Mouse (Mus musculus) embryonic facial prominence, embryonic 12.5 days (tissue): ENCODE data around the gene Spdye4b. TPM values are rescaled to one million over a fixed set of nuclear protein-coding genes. Genes with fewer than 3 reads are reported as not detected.
"Not testable (repeated sequence)": the region's sequence is repeated elsewhere in the genome, so short reads cannot be mapped to it uniquely, and the experiment has no call there.

Experiments
- ATAC-seq: fragments of 200-750 bp; cut with Nextera tagmentation; 2 replicates; pipeline ENCODE4 v1.8.0; 2017; ENCODE audit not compliant: insufficient number of reproducible peaks, insufficient read depth, low FRiP score, low TSS enrichment
- H3K27ac ChIP-seq: fragments of 300-500 bp; sonication (generic); 2 replicates; pipeline ENCODE4 v1.5.1; 2016; ENCODE audit warnings: mild to moderate bottlenecking
- H3K27me3 ChIP-seq: fragments of 300-500 bp; sonication (generic); 2 replicates; pipeline ENCODE4 v1.6.1; 2016; ENCODE audit warnings: mild to moderate bottlenecking, moderate library complexity
- H3K36me3 ChIP-seq: fragments of 300-500 bp; sonication (generic); 2 replicates; pipeline ENCODE4 v1.6.1; 2016; ENCODE audit warnings: mild to moderate bottlenecking
- H3K4me1 ChIP-seq: fragments of 300-500 bp; sonication (generic); 2 replicates; pipeline ENCODE4 v1.6.1; 2016
- H3K4me2 ChIP-seq: fragments of 300-500 bp; sonication (generic); replicated peaks from 2 replicates; pipeline ENCODE4 v1.6.1; 2016; ENCODE audit warnings: mild to moderate bottlenecking, moderate library complexity
- H3K4me3 ChIP-seq: fragments of 300-500 bp; sonication (generic); 2 replicates; pipeline ENCODE4 v1.5.1; 2016; ENCODE audit warnings: mild to moderate bottlenecking
- H3K9ac ChIP-seq: fragments of 300-500 bp; sonication (generic); 2 replicates; pipeline ENCODE4 v1.6.1; 2016; ENCODE audit warnings: mild to moderate bottlenecking, moderate library complexity
- H3K9me3 ChIP-seq: fragments of 300-500 bp; sonication (generic); 2 replicates; pipeline ENCODE4 v1.6.1; 2016; ENCODE audit warnings: mild to moderate bottlenecking, moderate library complexity
- WGBS: fragments of 180-500 bp; shearing (Covaris S2); methylation state at CpG from one replicate; pipeline ENCODE4 v1.1.7; 2016; 5-methylcytosine and 5-hydroxymethylcytosine counted together
- polyA plus RNA-seq: library from polyadenylated mRNA; unstranded; fragments of >200 nt; fragmentation: Nextera tagmentation; extraction: Ambion mirVana; gene quantifications from 2 replicates; pipeline ENCODE4 v1.2.1, GENCODE M21; 2016

The Spdye4b gene
- not detected in 2 replicates for polyA plus RNA-seq

DNA sequence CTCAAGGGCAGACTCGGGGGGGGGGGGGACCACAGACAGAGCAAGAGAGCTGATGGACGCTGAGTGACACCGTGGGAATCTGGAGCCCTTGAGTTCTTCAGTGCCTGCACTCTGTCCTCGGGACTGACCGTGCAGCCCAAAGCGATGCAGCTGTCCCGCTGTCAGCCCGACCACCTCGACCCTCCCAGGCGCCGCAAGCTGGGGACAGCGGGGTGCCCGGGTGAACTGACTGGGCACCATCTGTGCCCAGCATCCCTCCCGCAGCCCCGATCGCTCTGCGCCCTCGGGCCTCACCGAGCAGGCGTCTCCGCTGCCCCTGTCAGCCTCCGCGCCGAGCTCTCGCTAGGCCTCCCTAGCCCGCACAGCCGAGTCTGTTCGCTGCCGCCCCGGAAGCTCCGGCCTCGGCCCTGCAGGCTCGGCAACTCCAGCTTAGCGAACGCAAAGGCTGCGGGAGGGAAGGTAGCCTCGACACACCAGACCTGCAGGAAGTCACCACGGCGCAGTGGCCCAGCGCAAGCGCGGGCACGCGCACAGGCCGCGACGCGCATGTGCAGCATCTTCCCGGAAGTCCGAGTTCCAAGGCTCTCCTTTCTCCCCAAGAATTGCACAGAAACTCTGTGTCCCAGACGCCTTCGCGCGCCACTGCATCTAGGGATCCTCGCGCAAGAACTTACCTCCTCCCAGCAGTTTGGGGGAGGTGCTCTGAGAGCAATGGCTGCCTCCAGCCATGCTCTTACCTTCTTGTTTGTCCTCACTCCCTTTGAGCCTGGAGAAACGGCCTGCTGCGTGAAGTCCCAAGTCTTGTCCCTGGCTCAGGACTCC lies at the start of gene Spdye4b, which contains the start of gene Rbak:
Gene Spdye4b (plus strand): TSS at position 763 of the 822 bp plus-strand sequence.
Gene Rbak (minus strand): TSS at position 521 of the 822 bp plus-strand sequence.
- Histone ChIP-seq H3K9ac (peak within 1 kb of the TSS; percentile 90), H3K27ac (peak within 1 kb of the TSS; percentile 80), H3K4me1 (peaks cover 12% of the 10 kb centered on the region), H3K9me3 (0 out of 2 replicates have a peak, but pooled peaks cover 3% of the 10 kb centered on the region), H3K4me3 (peak within 1 kb of the TSS; percentile 86), H3K27me3 (no peaks in the 10 kb centered on the region), H3K4me2 (peak within 1 kb of the TSS; percentile 93), H3K36me3 (peaks cover 30% of the 10 kb centered on the region)
- peak; percentile 96 for ATAC-seq
- WGBS, result under 1% methylated on average over 58 of the region's 58 CpGs

DNA sequence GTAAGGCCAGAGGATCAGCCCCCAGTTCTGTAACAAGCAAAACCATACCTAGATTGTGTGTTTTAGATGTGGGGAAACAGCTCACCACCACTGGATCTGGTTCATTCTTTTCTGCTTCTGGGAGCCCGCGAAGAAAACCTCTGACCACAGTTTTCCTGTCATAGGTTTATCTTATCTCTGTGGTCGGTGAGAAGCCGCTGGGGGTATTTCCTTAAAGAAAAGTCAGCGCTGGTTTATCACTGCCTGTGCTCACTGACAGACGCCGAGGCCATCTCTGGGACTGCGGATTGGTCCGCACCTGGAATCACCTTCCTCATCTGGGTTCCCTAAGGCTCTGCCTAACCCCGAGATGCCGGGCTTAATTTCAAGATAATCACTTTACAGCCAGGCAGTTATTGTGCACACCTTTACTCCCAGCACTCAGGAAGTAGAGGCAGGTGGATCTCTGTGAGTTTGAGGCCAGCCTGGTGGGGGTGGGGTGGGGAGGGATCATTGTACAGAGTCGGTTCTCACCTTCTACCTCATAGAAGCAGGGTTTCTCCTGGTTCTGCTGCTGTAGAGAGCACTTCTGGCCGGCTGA lies 47.8 kb upstream of the Spdye4b start:
- 74% methylated on average over 13 of the region's 13 CpGs for WGBS
- Histone ChIP-seq H3K4me1 (no peaks in the 10 kb centered on the region), H3K36me3 (no peaks in the 10 kb centered on the region)

DNA sequence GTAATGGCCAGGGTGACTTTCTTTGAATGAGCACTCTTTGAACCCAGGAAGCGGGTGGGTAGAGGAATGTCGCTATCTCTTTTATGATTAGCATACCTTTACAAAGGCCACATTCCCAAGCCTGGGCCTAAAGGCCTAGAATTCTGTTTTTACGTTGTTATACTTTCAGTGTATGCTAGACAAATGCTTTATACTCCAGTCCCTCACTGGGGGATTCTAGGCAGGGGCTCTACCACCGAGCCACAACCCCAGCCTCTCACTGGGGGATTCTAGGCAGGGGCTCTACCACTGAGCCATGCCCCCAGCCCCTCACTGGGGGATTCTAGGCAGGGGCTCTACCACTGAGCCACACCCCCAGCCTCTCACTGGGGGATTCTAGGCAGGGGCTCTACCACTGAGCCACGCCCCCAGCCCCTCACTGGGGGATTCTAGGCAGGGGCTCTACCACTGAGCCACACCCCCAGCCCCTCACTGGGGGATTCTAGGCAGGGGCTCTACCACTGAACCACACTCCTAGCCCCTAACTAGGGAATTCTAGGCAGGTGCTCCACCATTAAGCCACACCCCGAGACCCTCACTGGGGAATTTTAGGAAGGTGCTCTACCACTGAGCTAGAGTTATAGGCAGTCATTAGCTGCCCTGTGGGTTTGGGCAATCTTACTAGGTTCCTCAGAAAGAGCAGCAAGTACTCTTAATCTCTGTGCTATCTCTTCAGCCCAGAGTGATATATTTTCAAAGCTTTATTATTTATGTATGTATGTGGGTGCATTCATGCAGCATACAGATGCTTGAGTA lies 46.4 kb upstream of the Spdye4b start:
- not testable (repeated sequence) for H3K36me3 ChIP-seq, H3K27me3 ChIP-seq, H3K9ac ChIP-seq, H3K4me3 ChIP-seq, ATAC-seq, H3K27ac ChIP-seq, H3K4me2 ChIP-seq, H3K4me1 ChIP-seq, H3K9me3 ChIP-seq
- 91% methylated on average over 3 of the region's 6 CpGs for WGBS

More for the DNA sequence above, 47.8 kb upstream of the Spdye4b start:
- Histone ChIP-seq H3K9me3 (peaks cover 11% of the 10 kb centered on the region), H3K27ac (no peak overlapping the region), H3K9ac (no peak overlapping the region), H3K4me2 (no peak overlapping the region), H3K27me3 (no peaks in the 10 kb centered on the region), H3K4me3 (no peak overlapping the region)
- no peak for ATAC-seq

DNA sequence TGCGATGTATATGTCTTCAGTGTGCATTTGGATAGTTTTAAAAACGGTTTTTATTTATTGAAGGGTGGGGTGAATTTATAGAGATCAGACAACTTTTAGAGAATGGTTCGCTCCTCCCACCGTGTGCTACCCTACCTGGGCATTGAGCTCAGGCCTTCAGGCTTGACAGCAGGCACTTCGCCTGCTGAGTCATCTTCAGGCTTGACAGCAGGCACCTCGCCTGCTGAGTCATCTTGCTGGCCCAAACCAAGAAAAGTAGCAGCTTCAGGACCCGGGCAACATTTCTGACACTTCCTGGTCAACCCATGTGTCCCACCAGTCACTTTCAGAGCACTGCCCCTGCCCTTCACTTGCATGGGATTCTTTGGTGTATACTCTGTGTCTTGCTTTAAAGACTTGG lies 45.8 kb upstream of the Spdye4b start:
- Histone ChIP-seq H3K27me3 (no peaks in the 10 kb centered on the region), H3K4me2 (no peak overlapping the region), H3K9me3 (no peaks in the 10 kb centered on the region), H3K9ac (no peak overlapping the region), H3K4me1 (no peaks in the 10 kb centered on the region), H3K27ac (no peak overlapping the region), H3K36me3 (no peaks in the 10 kb centered on the region), H3K4me3 (no peak overlapping the region)
- 87% methylated on average over 7 of the region's 7 CpGs for WGBS
- ATAC-seq, result no peak

DNA sequence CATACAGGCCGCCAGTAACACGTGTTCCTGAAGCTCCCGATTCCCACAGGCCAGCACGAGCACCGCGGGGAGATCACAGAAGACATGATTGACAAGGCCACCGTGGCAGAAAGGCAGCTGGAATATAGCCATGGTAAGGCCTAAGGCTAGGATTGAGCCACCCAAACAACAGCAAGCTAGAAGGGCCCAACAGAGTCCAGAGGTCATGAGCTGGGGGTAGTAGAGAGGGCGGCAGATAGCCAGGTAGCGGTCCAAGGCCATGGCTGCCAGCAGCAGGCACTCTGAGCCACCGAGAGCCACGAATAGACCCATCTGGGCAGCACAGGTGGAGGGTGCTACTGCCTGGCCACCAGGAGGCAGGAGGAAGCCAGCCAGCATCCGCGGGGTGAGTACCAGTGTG lies 43.2 kb upstream of the Spdye4b start:
- Histone ChIP-seq H3K4me3 (no peak overlapping the region), H3K36me3 (no peaks in the 10 kb centered on the region), H3K9ac (no peak overlapping the region), H3K4me1 (no peaks in the 10 kb centered on the region), H3K27ac (no peak overlapping the region), H3K27me3 (no peaks in the 10 kb centered on the region), H3K9me3 (no peaks in the 10 kb centered on the region), H3K4me2 (no peak overlapping the region)
- no peak for ATAC-seq
- whole genome bisulfite sequencing, result 89% methylated on average over 13 of the region's 13 CpGs

DNA sequence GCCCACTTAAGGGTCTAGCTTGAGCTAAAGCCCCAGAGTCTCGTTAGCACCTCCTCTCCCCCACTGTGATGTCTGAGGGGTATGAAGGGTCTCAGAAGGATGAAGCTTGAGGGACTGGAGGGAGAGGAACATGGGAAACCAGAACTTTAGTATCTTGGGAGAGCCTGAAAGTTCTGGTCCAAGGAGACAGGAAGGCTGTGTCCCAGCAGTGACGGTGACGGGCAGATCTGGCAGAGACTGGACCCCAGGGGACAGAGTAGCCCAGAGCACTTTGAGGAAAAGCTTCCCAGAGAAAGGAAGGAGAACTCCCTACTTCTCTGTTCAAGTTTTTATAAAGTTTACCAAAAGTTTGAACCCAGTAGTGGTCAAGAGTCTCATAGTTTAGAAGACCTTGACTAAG lies 33.3 kb upstream of the Spdye4b start, which contains the start of gene Olfr718-ps1:
Gene Olfr718-ps1 (minus strand): TSS at position 101 of the 400 bp plus-strand sequence.
- Histone ChIP-seq H3K4me3 (no peak within 1 kb of the TSS), H3K27ac (no peak within 1 kb of the TSS), H3K36me3 (no peaks in the 10 kb centered on the region), H3K27me3 (no peaks in the 10 kb centered on the region), H3K4me1 (no peaks in the 10 kb centered on the region), H3K9me3 (peaks cover 3% of the 10 kb centered on the region; the same call in 1 of the 2 replicates), H3K4me2 (no peak within 1 kb of the TSS), H3K9ac (no peak within 1 kb of the TSS)
- WGBS, result 66% methylated on average over 3 of the region's 3 CpGs
- no peak for ATAC-seq

DNA sequence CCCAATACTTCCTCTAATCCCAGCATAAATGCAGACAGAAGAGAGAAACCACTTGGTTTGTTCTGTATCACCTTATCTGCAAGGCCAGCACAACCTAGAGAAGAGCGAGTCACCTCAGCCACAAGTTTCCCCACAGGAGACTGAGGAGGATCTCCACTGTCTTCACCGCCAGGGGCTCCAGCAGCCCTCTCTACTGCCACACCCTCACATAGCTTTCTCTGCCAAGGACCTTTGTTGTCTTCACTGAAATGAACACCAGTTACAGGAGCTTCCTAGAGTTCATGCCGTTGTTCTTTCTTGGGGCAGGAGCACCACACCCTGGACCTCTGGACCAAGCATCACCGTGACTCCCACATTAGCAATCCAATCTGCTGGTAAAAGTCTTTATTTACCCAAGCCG lies 32.2 kb upstream of the Spdye4b start:
- no peak overlapping the region for H3K4me2 ChIP-seq
- no peak overlapping the region for H3K4me3 ChIP-seq
- H3K27me3 ChIP-seq, result no peaks in the 10 kb centered on the region
- H3K4me1 ChIP-seq, result no peaks in the 10 kb centered on the region
- H3K9ac ChIP-seq, result no peak overlapping the region
- no peak for ATAC-seq
- peaks cover 3% of the 10 kb centered on the region; the same call in 1 of the 2 replicates for H3K9me3 ChIP-seq
- H3K36me3 ChIP-seq, result no peaks in the 10 kb centered on the region
- H3K27ac ChIP-seq, result no peak overlapping the region
- 90% methylated on average over 5 of the region's 5 CpGs for WGBS

DNA sequence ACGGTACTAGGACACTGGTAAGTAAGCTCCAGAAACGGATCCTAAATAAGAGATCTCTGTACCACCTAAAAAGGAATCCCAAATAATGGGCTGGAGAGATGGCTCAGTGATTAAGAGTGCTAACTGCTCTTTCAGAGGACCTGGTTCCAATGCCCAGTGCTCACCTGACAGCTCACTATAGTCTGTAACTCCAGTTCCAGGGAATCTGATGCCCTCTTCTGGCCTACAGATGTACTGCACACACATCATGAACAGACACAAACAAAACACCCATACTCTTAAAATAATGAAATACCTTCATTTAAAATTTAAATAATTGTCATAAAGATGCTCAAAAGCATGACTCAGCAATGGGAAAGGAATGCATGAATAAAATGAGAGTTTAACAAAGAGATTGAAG lies 31.3 kb upstream of the Spdye4b start:
- Histone ChIP-seq H3K4me3 (no peak overlapping the region), H3K4me1 (no peaks in the 10 kb centered on the region), H3K9ac (no peak overlapping the region), H3K36me3 (no peaks in the 10 kb centered on the region), H3K27ac (no peak overlapping the region), H3K9me3 (peaks cover 3% of the 10 kb centered on the region; the same call in 1 of the 2 replicates), H3K4me2 (no peak overlapping the region), H3K27me3 (no peaks in the 10 kb centered on the region)
- ATAC-seq, result no peak
- whole genome bisulfite sequencing, result 91% methylated on average over 2 of the region's 2 CpGs

DNA sequence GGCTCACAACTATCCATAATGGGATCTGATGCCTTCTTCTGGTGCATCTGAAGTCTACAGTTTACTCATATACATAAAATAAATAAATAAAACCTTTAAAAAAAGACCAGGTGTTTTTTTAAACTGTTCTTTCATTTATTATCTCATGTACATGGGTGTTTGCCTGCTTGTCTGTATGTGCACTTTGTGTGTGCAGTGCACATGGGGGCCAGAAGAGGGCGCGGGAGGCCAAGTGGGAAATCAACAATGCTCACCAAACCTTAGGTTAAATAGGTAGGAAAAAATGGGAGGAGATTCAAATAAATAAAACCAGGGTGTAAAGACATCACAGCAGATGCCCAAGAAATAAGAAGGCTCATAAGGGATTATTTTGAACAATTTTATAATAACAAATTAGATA lies 30.8 kb upstream of the Spdye4b start:
- WGBS, result 75% methylated on average over 2 of the region's 2 CpGs
- H3K9me3 ChIP-seq, result peaks cover 3% of the 10 kb centered on the region; the same call in 1 of the 2 replicates
- no peak for ATAC-seq
- H3K4me3 ChIP-seq, result no peak overlapping the region
- no peak overlapping the region for H3K9ac ChIP-seq
- H3K4me1 ChIP-seq, result no peaks in the 10 kb centered on the region
- H3K36me3 ChIP-seq, result no peaks in the 10 kb centered on the region
- no peak overlapping the region for H3K4me2 ChIP-seq
- 0 out of 2 replicates have a peak, but pooled peaks cover 4% of the 10 kb centered on the region for H3K27me3 ChIP-seq
- H3K27ac ChIP-seq, result no peak overlapping the region

DNA sequence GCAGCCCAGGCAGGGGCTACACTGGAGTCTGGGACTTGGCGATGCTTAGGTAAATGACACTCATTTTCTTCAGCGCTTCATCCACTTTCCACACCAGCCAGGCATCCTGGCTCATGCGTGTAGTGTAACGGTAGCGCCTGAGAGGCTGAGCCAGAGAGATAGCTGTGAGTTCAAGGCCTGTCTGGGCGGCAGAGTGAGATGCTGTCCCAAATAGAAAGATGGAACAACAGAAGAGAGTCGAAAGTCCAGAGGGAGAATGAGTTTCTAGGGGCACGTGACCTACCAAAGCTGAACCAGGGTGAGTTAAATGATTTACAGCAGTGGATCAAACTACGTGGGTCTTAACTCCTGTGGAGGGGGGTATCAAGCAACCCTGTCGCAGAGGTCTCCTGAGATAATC lies 27.1 kb upstream of the Spdye4b start:
- no peak overlapping the region for H3K4me2 ChIP-seq
- 89% methylated on average over 10 of the region's 10 CpGs for WGBS
- no peak for ATAC-seq
- H3K27me3 ChIP-seq, result peaks cover 34% of the 10 kb centered on the region
- H3K4me1 ChIP-seq, result no peaks in the 10 kb centered on the region
- H3K27ac ChIP-seq, result no peak overlapping the region
- H3K4me3 ChIP-seq, result no peak overlapping the region
- H3K9ac ChIP-seq, result no peak overlapping the region
- no peaks in the 10 kb centered on the region for H3K36me3 ChIP-seq
- H3K9me3 ChIP-seq, result peaks cover 3% of the 10 kb centered on the region; the same call in 1 of the 2 replicates

DNA sequence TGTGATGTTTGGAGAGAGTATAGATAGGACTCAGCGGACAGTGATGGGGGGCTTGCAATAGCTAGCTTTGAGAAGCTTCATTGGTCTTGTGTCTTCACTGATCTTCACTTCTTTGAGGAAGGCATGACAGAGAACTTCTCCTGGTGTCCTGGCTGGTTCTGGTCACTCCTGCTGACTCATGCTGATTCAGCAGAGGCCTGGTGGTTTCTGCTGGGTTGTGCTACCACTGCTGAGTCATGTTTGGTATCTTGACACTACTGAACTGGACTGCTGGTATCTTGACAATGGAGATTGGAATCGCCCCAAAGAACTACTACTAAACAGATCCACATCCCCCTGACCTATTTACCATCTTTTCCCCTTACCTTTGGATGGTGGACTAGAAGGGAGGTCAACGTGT lies 25.3 kb upstream of the Spdye4b start:
- Histone ChIP-seq H3K4me3 (no peak overlapping the region), H3K27me3 (peaks cover 49% of the 10 kb centered on the region), H3K9ac (no peak overlapping the region), H3K36me3 (no peaks in the 10 kb centered on the region), H3K27ac (no peak overlapping the region), H3K9me3 (peaks cover 3% of the 10 kb centered on the region; the same call in 1 of the 2 replicates), H3K4me1 (no peaks in the 10 kb centered on the region), H3K4me2 (no peak overlapping the region)
- 85% methylated on average over 3 of the region's 3 CpGs for WGBS
- ATAC-seq, result no peak
